Mouse (Mus musculus): Measurements from ENCODE around the gene Synrg. TPM values are rescaled to one million over a fixed set of nuclear protein-coding genes. Genes with fewer than 3 reads are reported as not detected.

Gene Synrg
- polyA plus RNA-seq, 1 experiment: not detected

DNA sequence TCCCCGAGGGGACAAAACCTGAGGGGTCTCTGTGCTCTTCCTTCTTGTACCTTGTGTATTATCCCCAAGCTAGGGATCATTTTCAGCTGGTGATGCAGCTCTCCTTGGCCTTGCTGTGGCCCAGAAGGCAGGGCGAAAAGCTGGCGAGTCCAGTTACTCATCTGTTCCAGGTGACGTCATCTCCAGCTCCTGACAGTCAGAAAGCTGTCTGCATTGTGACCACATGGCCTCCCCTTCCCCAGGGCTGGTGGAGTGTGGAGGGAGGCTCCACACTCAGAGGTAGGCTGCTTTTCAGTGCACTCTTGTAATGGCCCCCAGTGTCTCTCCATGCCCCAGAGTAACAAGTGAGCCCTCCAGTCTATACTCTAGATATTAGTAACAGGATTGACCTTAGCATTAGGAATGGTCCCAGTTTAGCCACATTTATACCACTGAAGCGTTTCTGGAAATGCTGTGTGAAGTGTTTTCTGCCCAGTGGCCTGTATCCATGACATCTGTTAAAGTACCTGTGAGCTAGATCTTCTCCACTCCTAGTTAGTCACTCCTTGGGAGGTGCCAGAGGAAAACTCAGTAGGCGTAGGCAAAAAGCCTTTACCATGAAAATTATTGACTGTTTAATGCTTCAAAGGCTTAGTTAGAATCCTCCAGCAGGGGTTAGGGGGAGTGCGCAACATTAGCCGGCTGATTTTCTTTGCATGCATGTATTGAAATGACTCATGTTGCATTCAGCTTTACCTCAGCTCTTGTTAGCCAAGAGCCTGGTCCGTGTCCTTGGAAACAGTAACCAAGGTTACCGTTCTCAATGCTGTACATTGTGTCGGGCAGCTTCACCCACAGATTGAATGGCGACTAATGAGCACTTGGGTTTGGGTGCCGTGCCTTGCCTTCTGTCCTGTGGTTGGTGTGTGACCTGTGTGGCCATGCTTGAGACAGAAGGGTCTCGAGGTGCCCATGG is 78.9 kb downstream of the Synrg start:
- H3K27ac ChIP-seq (ENCODE audit: insufficient read depth, low read depth, low read length): peak overlapping the region; percentile 91
- no peak for TF ChIP-seq CTCF (IDR thresholded peaks at IDR 0.05; ENCODE audit: insufficient read depth, low read depth, low read length)
- TF ChIP-seq POLR2A (IDR thresholded peaks at IDR 0.05; ENCODE audit: insufficient read depth, low read depth, low read length): no peak
- peaks cover 21% of the 10 kb centered on the region for H3K4me1 ChIP-seq (ENCODE audit: control insufficient read depth, insufficient read depth, low read length)
- WGBS: 25% methylated on average over 14 of the region's 14 CpGs
- no peak overlapping the region for H3K4me3 ChIP-seq (ENCODE audit: insufficient read depth, low read depth, low read length)

DNA sequence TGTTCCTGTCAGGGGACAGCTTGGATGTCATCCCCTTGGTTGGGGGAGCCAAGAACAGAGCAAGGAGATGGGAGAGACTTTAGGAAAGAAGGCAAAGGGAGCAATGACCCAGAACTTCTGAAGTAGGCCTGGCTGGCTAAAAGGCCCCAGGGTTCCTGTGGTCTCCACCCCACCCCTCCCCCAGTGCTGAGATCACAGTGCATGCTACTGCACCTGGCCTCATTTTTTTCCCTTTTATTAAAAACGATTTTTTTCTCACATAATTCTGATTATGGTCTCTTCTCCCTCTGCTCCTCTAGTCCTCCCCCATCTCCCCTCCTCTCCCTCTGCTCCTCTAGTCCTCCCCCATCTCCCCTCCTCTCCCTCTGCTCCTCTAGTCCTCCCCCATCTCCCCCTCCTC is 80.8 kb downstream of the Synrg start:
- H3K27ac ChIP-seq (ENCODE audit: insufficient read depth, low read depth, low read length): no peak overlapping the region
- WGBS: 24% methylated on average over 1 of the region's 1 CpGs
- H3K4me1 ChIP-seq (ENCODE audit: control insufficient read depth, insufficient read depth, low read length): peaks cover 21% of the 10 kb centered on the region
- TF ChIP-seq POLR2A (IDR thresholded peaks at IDR 0.05; ENCODE audit: insufficient read depth, low read depth, low read length) (no peak), CTCF (IDR thresholded peaks at IDR 0.05; ENCODE audit: insufficient read depth, low read depth, low read length) (no peak)
- H3K4me3 ChIP-seq (ENCODE audit: insufficient read depth, low read depth, low read length): no peak overlapping the region

DNA sequence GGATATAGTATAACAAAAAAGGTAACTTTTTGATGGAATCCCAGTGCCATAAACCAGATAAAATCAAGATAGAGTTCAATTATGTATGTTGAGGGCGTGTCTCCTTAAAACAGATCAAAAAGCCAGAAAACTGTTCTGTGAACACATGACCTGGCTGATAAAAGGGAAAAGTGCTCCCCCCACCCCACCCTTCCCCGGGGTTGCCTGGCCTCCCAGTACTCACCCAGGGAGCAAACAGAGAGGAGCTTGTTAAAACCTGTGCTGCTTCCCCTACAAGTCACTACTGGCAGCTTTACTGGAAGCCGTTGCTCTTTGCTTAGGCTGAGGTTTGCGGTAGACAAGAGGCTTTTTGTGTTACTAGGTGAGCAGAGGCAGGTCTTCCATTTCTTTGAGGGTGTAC is 83.0 kb downstream of the Synrg start:
- 56% methylated on average over 4 of the region's 4 CpGs for WGBS
- Histone ChIP-seq H3K4me1 (ENCODE audit: control insufficient read depth, insufficient read depth, low read length) (peaks cover 18% of the 10 kb centered on the region), H3K27ac (ENCODE audit: insufficient read depth, low read depth, low read length) (no peak overlapping the region), H3K4me3 (ENCODE audit: insufficient read depth, low read depth, low read length) (no peak overlapping the region)
- TF ChIP-seq CTCF (IDR thresholded peaks at IDR 0.05; ENCODE audit: insufficient read depth, low read depth, low read length): no peak
- no peak for TF ChIP-seq POLR2A (IDR thresholded peaks at IDR 0.05; ENCODE audit: insufficient read depth, low read depth, low read length)

DNA sequence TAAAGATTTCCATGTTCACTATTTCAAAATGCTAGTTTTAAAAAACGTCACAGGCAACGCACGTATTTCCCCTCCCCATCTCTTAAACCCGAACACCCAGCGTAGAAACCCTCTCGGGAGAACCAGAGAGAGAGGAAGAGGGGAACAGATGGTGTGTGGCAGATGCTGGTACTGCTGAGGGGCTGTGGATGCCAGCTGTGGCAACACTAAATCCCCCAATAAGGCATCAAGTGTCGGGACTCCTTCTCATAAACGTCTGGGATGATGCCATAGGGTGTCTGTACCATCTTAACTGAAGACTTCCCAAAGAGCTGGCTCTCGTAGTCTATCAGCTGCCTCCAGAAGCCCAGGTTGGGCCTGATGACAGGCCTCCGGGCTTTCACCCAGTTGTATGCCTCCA is 84.2 kb downstream of the Synrg start:
- Histone ChIP-seq H3K27ac (ENCODE audit: insufficient read depth, low read depth, low read length) (no peak overlapping the region), H3K4me3 (ENCODE audit: insufficient read depth, low read depth, low read length) (no peak overlapping the region), H3K4me1 (ENCODE audit: control insufficient read depth, insufficient read depth, low read length) (peaks cover 16% of the 10 kb centered on the region)
- TF ChIP-seq CTCF (IDR thresholded peaks at IDR 0.05; ENCODE audit: insufficient read depth, low read depth, low read length) (no peak), POLR2A (IDR thresholded peaks at IDR 0.05; ENCODE audit: insufficient read depth, low read depth, low read length) (no peak)
- whole genome bisulfite sequencing: 68% methylated on average over 10 of the region's 10 CpGs

DNA sequence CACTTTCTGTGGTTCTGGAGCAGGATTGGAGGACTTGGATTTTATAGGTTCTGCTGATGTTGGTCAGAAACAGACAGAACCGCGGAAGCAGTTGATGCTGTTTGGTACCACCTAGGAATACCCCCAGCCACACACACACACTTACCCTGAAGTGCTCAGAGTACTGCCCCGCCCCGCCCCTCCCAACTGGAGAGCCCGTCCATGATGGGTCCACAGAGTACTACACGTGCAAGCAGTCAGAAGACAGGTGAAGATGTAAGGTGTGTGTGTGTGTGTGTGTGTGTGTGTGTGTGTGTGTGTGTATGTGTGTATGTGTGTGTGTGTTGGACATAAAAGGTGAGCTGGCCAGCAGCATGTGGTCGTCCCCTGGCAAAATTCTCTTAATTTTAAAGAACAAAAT is 88.8 kb downstream of the Synrg start:
- H3K27ac ChIP-seq (ENCODE audit: insufficient read depth, low read depth, low read length): no peak overlapping the region
- H3K4me1 ChIP-seq (ENCODE audit: control insufficient read depth, insufficient read depth, low read length): peaks cover 17% of the 10 kb centered on the region
- H3K4me3 ChIP-seq (ENCODE audit: insufficient read depth, low read depth, low read length): no peak overlapping the region
- TF ChIP-seq CTCF (IDR thresholded peaks at IDR 0.05; ENCODE audit: insufficient read depth, low read depth, low read length): no peak
- WGBS: 82% methylated on average over 7 of the region's 7 CpGs

DNA sequence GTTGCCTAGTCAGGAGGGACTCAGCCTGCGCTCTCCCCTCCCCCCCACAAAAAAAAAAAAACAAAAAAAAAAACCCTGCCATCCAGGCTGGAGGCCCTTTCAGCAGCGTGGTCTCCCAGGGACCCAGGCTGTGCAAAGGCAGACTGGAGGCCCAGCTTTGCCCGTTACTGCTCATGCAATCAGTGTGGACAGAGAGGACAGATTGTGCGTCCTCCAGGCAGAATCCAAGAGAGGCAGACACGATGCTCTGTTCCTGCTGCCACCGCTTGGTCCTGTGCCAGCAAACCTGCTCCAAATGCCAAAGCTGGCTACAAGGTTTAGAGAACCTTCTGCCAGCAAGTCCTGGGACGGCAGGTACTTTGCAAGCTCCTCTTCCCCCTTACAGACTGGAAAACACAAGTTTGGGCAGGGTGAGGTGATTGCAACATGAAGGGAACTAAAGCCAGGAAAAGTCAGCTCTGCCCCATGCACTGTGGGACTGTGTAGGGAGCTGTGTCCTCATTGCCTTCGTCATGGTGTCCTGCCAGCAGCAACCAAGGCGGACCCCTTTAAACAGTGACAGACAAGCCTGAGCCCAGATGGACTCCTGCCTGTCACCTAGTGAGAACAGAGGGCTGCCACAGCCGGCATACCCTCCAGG is 89.4 kb downstream of the Synrg start:
- 42% methylated on average over 10 of the region's 10 CpGs for WGBS

DNA sequence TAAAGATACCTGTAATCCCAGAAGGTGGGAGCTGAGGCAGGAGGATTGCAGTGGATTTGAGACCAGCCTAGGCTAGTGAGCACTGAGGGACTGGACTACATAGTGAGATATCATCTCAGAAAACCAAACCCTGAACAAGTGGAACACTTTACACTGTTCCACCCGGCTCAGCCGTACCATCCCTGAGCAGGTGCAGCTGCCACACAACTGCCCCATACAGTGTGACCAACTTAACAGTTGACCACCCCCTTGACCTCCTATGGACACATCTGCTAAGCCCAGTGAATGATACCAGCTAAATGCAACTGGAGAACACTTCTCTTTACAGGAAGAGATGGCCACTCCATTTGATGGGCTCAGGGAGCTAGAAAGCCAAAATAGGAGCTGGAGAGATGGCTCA is 93.2 kb downstream of the Synrg start:
- TF ChIP-seq POLR2A (IDR thresholded peaks at IDR 0.05; ENCODE audit: insufficient read depth, low read depth, low read length) (no peak), CTCF (IDR thresholded peaks at IDR 0.05; ENCODE audit: insufficient read depth, low read depth, low read length) (no peak)
- Histone ChIP-seq H3K27ac (ENCODE audit: insufficient read depth, low read depth, low read length) (no peak overlapping the region), H3K4me3 (ENCODE audit: insufficient read depth, low read depth, low read length) (no peak overlapping the region), H3K4me1 (ENCODE audit: control insufficient read depth, insufficient read depth, low read length) (peaks cover 17% of the 10 kb centered on the region)
- 97% methylated on average over 2 of the region's 2 CpGs for WGBS

More for the DNA sequence above, 89.4 kb downstream of the Synrg start:
- H3K4me1 ChIP-seq (ENCODE audit: control insufficient read depth, insufficient read depth, low read length): peaks cover 17% of the 10 kb centered on the region
- TF ChIP-seq POLR2A (IDR thresholded peaks at IDR 0.05; ENCODE audit: insufficient read depth, low read depth, low read length): no peak
- no peak for TF ChIP-seq CTCF (IDR thresholded peaks at IDR 0.05; ENCODE audit: insufficient read depth, low read depth, low read length)
- H3K4me3 ChIP-seq (ENCODE audit: insufficient read depth, low read depth, low read length): no peak overlapping the region
- H3K27ac ChIP-seq (ENCODE audit: insufficient read depth, low read depth, low read length): no peak overlapping the region

DNA sequence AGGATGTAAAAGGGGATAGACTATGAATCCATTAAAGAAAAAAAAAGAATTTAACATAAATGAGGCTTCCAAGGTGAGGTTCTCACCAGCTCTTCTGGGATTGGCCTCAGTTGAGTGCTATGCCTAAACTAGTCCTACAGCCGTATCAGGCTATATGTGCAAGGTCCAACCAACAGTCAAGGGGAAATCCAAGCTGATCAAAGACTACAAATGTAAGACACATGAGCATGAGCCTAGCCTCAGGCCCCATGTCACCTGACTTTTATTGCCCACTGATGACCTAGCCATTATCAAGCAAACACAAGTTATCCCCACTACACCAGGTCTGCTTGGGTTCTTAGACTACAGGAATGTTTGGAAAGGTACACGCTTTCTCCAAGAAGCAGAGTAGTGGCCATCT is 95.6 kb downstream of the Synrg start:
- Histone ChIP-seq H3K4me3 (ENCODE audit: insufficient read depth, low read depth, low read length) (no peak overlapping the region), H3K4me1 (ENCODE audit: control insufficient read depth, insufficient read depth, low read length) (peaks cover 11% of the 10 kb centered on the region), H3K27ac (ENCODE audit: insufficient read depth, low read depth, low read length) (no peak overlapping the region)
- WGBS: 92% methylated on average over 2 of the region's 2 CpGs
- TF ChIP-seq CTCF (IDR thresholded peaks at IDR 0.05; ENCODE audit: insufficient read depth, low read depth, low read length): no peak

DNA sequence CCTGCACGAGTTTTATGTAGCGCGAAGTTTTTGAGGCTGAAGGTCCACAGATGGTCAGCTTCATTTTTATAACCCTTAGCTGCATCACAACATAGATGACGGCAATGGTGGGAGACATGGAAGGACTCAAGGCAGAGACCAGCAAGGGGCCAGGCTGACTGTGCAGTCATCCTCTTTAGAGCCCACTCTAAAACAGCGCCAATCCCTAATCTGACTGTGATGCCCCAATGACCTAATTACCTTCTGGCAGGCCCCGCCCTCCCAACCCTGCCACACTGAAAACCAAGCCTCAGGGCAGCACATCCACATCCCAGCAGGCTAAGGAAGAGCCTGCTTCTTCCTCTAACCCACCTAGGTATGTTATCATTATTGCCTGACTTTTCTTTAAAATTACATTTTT is 96.4 kb downstream of the Synrg start:
- no peak for TF ChIP-seq POLR2A (IDR thresholded peaks at IDR 0.05; ENCODE audit: insufficient read depth, low read depth, low read length)
- no peak for TF ChIP-seq CTCF (IDR thresholded peaks at IDR 0.05; ENCODE audit: insufficient read depth, low read depth, low read length)
- Histone ChIP-seq H3K4me1 (ENCODE audit: control insufficient read depth, insufficient read depth, low read length) (peaks cover 11% of the 10 kb centered on the region), H3K27ac (ENCODE audit: insufficient read depth, low read depth, low read length) (no peak overlapping the region), H3K4me3 (ENCODE audit: insufficient read depth, low read depth, low read length) (no peak overlapping the region)
- WGBS: 88% methylated on average over 6 of the region's 6 CpGs

All from olfactory bulb, adult 2 months (tissue).